Mouse (Mus musculus) 3T3-L1 (cell line): ENCODE data around the gene Abr.

Experiments
- DNase-seq: peaks from one replicate; pipeline ENCODE4 v3.0.0-alpha.2; 2015; ENCODE audit warnings: low read depth, low spot score

Gene Abr

DNA sequence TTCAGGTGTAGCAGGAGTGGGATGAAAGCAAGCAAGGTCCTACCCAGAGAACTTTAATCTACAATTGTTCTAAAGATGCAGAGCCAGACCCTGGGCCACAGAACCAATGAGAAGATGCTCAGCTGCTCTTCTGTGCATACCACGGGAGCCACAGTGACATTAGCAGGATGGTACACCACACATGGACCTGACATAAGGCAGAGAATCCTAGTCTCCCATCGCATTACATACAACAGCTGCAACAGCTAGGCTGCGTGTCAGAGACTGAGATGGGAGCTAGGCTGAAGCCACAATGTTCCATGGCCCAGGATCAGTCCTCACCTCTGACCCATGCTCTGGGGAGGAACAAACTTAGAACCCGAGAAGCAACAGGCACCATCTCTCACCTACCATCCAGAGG lies 104.0 kb downstream of the Abr start:
- no peak for DNase-seq

DNA sequence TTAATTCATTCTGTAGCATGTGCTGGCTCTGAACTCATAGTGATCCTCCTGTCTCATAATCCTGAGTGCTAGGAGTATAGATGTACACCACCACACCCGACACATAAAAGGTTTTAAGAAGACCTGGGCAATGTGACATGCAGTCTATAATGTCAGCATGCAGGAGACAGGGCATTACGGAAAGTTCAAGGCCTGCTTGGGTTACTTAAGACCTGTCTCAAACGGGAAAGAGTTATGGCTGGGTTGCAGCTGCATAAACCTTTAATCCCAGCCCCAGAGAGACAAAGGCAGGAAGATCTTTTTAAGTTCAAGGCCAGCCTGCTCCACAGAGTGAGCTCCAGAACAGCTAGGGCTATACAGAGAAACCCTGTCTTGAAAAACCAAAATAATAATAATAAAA lies 105.2 kb downstream of the Abr start:
- DNase-seq, result no peak

DNA sequence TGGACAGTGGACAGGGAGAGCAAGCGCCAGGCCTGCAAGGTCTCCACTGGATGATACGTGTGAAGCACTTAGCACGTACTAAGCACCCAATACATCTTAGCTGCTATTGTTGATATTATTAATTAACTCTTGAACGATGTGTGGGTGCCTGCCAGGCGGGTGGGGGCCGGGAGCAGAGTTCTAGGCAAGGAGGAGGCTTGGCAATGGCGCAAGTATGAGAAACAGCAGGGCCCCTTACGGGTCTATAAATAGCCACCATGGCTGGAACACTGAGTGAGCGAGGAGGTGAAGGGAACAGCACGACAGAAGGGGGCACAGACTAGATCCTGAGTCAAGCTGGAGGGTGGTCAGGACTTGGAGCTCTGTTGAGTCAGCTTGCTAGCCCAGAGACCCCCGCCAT lies 107.0 kb downstream of the Abr start:
- no peak for DNase-seq

DNA sequence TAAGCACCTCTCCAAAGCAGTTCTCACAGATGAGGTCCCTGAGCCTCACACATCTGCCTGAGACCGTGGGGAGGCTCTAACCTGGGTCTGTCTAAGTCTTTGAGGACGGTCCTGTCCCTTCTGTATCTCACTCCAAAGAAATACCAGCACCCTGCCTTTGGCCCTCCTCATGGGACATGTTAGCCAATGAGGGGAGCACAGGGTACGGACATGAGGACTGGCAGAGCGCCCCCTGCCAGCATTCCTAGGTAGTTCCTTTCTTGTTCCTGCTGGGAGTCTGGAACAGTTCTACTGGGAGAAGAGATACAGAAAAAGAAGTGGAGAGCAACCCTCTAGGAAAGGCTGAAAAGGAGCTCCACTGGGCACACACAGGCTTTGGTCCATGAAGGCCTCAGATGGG lies 111.1 kb downstream of the Abr start:
- peak; percentile 27 for DNase-seq

DNA sequence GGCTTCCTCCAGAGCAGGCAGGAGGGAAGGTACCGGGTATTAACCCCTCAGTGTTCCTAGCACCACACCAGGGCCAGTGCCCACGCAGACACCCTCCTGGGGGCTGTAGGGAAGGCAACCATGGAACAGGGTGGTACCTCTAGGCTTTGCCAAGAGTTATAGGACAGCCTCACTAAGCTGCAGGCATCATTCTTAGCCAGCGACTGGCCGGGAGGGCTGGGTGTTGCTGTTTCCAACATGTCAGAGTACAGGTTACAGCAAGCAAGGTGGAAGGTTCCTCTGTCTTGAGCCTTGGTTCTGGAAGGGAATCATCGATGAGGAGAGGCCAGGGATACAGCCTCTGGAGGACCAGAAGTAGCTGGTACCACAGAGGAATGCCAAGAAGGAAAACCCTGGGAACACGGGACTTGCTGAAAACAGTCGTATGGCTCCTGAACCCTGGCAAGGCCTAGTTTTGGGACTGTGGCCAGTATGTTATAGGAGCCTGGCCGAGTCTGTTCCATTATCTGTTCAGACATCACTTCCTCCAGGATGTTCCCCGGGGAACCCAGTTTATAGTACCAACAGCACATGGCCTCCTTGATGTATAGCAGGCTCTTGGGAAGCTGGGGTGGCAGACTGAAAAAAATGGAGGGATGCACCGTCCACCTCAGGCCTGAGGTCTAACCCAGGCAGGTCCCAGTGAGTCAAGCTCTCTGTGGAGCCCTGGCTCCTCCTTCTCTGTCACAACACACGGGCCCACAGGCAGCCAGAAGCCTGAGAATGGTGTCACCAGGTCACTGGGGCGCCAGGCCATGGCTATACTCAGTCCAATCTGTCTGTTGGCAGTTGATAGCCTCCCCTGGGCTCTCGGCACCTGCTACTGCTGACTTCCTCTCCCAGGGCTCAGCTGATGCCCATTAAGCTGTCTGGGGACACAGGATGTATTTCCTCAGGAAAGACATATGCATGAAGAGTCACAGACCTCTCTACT lies 112.1 kb downstream of the Abr start:
- no peak for DNase-seq

DNA sequence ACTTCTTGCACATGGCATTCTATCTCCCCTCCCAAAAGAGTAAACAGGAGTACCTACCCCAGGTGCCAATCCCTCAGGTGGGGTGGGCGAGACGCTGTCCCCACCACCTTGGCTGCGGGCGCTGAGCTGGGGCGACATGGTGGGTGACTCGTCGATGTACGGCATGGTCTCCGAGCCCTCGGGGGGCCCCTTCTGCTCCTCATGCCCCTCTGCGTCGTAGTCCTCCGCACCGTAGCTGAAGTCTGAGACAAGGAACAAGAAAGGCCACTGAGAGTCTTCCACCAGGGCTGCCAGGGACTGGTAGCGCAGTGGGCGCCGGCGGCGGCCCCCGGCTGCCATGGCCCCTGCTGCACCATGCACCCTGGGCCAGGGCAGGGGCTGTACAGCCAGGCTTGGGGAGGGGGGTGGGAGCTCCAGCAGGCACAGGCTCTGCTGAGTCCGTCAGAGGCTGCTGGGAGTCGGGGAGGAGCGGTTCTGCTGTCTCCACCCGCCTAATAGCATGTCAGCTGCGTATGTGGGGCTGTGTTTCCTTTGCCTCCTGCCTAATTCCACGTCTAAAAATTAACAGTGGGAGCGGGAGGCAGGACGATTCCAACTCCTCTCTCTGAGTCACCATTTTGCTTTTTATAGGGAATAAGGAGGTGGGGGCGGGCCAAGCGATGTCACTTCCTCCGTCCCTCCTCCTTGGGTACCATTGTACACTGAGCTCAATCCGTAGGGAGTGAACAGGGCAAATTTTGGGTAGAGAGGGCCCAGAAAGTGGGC lies 113.1 kb downstream of the Abr start:
- no peak for DNase-seq

DNA sequence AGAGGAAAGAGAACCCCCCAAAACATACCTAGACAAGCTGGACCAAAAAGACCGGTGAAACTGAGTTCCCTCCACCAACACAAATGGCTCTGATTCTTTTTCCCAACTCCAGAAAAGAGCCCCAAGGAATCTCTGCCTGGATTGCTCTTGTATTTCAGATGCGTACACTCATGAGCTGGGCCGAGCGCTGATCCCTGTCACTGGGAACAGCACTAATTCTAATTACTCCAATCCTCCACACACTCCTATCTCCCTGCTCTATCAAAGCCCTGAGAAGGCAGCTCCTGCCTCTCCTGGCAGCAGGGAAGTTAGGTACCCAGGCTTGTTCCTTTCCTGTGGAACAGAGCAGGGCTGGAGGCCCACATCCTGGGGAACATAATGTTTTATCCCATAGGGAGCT lies 114.0 kb downstream of the Abr start:
- DNase-seq, result no peak

DNA sequence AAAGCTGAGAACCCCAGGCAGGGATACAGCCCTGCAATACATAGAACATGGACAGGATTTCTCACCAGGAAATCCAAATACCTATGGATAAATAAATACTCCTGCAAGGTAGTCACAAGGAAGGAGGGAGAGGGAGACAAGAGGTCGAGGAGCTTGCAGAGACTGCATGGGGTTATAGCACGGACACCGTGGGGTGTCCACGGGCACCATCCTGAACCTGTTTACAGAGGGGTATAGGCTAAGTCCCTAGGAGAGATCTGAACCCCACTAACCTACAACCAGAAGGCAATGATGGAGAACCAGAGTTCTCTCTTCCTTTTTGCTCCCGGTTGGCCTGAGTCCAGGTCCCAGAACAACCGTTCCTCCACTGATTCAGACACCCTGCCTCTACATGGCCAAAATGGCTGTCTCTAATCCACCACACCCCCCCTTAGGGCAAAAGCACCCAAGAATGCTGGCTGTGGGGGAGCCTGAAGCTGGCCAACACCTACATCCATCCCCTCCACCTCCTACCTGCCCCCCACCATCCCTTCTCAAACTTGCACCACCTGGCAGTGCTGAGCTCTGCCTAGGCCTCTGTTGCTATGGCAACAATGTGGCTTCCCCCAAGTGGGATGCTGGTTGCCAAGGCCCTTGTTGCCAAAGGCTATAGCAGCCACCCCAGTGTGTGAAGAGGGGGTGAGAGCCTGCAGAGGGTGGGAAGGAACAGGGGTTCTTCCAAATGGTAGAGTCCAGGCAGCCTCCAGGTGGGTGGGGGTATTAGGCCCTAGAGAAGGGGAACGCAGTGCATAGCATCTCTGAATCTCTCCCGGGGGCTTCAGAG lies 114.6 kb downstream of the Abr start:
- DNase-seq, result no peak

DNA sequence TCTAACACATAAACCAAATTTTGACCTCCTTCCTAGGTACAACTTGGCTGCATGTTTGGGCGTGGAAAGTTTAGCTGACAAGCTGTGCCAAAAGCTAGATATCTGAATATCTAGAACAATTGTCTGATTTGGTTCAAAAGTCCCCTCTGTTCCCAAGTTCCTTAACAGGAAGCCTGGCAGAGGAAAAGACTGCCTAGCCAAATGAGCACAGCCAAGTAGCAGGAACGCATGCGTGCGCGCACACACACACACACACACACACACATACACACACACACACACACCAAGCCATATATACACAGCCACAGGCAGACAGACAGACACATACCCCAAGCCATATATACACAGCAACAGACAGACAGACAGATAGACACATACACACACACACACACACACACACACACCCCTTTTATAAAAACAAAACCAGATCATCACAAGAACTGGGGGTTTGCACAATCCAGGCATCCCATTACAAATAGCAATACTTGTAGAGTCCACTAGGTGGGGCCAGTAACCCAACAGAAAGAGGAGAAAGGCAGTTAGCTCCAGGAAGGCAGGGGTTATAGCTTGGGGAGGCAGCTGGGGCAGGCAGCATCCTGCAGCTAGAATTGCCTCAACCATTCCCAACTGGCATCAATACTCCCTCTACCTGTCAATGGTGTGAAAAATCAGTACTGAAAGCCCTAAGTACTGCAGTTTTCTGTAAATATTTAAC lies 115.4 kb downstream of the Abr start:
- peak; percentile 86 for DNase-seq

DNA sequence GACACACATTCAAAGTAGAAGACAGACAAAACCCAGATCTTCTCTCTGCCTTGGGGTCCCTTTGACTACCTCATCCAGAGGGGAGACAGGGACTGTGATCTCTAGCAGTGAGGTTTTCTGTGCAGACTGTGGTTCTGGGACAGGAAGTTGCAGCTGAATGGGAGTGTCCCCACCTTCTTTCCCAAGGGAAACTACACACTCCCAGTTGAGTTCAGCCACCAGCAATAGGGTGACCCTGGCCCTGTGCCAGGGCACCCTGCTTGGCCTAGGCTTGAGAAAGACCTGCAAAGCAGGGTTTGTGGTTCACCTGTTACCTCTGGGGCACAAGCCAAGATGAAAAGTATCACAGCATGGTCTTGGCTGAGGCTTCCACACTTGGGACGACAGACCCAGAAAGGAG lies 117.0 kb downstream of the Abr start:
- DNase-seq, result no peak

DNA sequence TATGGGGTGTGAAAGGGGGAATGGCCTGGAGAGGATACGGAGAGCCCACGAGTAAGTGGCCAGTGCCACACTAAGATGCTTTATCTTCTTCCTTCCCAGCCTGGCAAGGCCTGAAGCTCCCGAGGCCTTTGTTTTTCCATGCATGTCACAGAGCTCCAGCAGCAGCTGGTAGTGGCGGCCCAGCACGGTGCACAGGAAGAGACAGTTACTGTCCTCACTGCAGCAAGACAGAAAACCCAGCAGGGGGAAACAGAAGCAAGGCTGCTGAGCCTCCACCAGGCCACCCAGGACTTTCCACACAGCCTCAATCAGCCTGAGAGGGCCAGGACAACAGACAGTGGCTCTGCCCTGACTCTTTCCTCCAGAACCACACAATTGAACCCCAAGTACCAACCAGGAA lies 118.1 kb downstream of the Abr start:
- DNase-seq, result no peak

DNA sequence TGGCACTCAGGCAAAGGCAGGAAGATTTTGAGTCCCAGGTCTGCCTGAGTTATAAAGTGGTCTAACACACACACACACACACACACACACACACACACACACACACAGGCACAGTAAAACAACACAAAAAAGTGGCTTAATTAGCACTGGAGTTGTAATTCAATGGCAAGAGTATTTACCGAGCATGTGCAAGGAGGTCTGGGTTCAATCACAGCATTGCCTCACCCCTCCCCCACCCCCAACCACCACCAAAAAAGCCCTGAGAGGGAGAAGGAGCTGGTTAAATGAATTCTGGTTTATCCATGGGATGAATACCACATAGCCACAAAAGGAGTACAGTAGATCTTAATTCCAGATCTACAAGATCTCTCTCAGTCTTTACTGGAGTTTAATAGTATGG lies 122.1 kb downstream of the Abr start:
- no peak for DNase-seq

DNA sequence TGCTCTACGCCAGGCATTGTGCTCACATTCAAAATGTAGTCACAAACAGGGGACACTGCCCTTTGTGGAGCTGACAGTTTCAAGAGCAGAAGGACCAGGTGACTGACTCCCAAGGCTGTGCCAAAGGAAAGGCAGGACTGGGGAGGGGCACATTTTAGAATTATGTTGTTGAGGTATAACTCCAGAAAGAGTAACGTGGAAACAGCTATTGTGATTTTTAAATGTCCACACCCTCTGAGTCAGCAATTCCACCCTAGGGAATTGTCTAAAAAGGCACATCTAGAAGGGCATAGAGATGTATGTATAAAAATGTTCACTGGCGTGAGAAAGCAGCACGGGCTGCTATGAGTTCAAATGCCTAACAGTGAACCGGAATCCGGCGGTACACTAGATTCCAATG lies 122.5 kb downstream of the Abr start:
- DNase-seq, result peak; percentile 69

DNA sequence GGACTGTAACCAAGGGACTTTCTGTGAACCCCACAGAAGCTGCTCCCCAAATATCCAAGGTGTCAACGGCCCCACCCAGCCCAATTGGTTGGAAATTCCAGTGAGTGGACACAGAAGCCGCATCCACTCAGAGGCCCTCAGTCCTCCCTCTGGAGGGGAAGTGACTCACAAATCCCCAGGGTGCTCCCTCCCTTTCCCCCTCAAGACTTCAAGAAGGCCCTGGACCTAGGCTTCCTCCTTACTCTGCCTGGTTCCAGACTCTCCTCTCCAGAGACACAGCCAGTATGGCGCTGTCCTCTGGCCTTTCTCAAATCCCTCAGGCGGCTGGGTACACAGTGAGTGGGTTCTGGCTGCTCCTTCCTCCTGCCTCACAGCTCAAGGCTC lies 124.4 kb downstream of the Abr start:
- DNase-seq, result peak; percentile 85

DNA sequence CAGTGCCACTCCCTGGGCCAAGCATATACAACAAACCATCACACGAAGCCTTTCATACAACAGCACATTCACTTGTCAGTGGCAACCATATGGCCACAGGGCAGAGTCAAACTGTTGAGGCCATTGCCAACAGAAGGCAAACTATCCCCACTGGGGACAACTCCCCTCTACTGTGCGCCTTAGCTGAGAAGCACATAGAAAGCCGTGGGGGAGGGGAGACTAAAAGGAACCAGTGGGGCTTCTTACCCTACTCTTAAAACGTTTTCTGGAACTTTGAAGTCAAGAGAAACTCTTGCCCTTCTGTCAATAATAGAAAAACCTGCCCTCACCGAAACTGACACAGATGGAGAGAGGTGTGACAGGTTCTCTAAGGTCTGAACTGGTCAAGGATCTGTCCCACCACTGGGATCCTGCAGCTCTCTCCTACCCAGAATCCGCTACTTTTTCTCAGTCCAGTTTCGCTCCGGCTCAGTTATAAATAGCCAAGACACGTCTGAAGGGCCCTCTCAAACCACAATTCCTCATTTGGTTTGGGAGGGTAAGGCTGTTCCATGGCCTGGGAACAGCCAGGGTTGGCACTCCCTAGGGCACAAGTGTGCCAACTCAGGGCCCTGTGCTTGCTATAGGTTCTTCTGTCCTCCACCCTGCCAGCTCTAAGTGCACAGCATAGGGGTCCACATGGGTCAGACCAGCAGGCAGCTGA lies 124.9 kb downstream of the Abr start:
- DNase-seq, result peak; percentile 51

DNA sequence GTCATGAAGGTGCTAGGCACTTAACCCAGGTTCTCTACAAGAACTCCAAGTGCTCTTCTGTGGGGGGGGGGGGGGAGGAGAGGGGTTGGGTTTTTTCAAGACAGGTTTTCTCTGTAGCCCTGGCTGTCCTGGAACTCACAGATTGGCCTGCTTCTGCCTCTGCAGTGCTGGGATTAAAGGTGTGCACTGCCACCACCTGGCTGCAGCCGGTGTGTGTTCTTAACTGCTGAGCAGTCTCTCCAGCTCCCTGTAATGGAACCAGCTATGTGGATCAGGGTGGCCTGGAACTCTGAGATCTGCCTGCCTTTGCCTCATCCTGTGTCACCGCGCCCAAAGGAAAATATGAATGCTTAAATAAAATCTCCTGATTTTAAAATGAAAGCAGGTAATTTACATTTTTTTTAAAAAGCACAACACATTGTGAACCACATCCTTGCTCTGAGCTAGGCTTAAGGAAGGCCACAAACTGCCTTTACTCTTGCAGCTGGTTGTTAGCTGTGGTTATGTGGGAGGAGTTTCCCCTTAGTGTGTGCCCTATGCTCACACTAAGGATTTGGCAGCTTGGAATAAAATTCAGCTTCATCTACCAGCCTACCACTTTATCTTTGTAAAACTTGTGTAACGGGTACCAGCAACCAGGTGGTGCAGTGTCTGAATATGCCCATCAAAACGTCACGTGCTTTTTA lies 125.9 kb downstream of the Abr start:
- peak; percentile 78 for DNase-seq

DNA sequence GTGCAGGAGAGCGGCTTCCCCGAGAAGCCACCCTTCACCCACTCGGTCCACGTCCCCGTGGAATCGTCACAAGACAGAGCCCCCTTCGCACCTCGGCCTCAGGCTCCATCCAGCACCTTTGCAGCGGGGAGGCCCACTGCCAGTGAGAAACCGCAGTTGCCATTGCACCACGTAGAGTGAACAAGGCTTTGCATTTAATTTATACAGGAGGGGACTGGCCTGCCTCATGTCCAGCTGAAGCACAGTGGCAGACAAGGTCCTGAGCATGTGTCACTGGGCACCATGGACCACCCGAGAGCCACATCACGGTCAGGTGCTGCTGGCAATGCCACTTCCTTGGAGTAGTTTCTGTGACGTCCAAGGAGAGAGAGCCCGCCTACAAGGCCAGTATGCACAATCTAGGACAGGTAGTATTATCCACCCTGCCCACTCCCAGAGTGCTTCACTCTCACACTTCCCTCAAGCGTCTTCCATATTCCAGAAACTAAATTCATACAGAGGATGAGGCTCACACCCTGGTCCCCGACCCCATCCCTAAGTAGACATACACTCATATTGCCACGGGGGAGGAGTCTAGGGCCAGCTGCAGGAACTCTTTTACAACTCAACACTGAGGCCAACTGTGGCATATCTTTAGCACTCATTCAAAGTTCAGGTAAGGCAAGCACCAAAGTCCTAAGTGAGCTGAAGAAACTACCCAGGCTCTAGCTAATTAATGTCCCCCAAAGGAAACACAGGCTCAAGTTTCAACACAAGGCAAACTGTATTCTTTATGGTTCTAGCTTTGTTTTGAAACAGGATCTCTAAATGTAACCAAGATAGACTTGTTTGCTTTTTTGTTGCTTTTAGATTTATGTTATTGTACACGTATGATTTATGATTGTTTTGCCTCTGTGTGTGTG lies 126.7 kb downstream of the Abr start:
- peak; percentile 46 for DNase-seq

DNA sequence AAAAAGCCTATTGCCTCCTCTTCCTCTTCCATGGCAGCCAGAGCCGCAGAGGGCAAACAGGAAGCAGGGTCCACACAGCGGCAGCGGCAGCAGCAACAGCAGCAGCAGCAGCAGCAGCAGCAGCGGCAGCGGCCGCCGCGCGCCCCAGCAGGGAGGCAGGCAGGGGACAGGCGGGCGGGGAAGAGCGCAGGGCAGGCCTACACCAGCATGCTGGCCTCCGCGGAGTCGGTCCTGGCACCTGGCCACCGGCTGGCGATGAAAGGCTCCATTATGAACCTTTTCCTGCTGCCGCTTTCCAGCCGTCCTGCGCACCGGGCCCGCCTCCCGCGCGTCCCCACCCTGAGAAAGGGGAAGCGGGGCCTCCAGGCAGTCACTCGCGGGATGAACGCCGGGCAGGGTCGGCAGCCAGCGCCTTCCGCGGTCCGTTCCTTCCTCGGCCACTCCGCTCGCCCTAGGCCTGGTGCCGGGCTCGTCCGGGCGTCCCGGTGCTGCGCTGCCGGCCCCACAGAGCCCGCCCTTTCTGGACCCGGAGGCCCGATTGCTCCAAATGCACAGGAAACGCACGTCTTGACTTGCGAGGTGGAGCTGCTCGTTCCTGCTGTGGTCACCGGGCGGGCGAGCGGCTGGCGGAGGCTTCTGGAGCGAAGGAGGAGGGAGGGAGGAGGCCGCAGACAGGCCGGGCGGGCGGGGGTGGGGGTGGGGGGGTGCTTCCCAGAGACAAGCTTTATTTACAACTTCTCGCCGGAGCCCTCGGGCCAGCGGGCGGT lies 127.6 kb downstream of the Abr start:
- DNase-seq, result peak; percentile 78
